Mouse (Mus musculus): ENCODE results near the gene Sys1. TPM values are rescaled to one million over a fixed set of nuclear protein-coding genes. Genes with fewer than 3 reads are reported as not detected.

Gene Sys1
- polyA plus RNA-seq, 1 experiment from 2014 or later: 62.0 TPM

- Histone ChIP-seq H3K4me1 (ENCODE audit: control insufficient read depth, insufficient read depth, low read length) (peaks cover 15% of the 10 kb centered on the region), H3K9ac (ENCODE audit: low read length) (no peak overlapping the region)
These were observed 11.2 kb upstream of the Sys1 start for GRCm38 (mm10) chr2:164445399-164446085.

DNA sequence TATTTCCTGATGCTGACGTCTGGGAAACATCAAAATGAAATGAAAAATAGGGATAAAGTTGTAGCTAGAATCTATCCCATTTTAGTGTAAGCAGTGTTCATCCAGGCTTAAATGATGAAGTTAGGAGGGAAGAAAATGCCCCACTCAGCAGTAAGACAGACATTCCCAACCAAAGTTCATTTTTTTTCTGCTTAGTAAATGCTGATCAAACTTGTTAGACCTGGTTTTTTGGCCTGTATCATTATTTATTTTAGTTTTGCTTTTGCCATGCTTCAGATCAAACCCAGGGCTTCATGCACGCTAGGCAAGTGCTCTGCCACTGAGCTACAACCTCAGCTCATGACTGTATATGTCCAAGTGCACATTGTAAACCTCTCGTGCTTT lies 10.7 kb upstream of the Sys1 start:
- Histone ChIP-seq H3K9me3 (ENCODE audit: control insufficient read depth, low read length) (no peaks in the 10 kb centered on the region), H3K27me3 (ENCODE audit: control insufficient read depth, insufficient read depth, low read length) (peaks cover 7% of the 10 kb centered on the region), H3K4me1 (ENCODE audit: control insufficient read depth, insufficient read depth, low read length) (peaks cover 15% of the 10 kb centered on the region), H3K4me3 (ENCODE audit: low read depth, low read length) (no peak overlapping the region), H3K27ac (ENCODE audit: low read depth, low read length) (no peak overlapping the region), H3K9ac (ENCODE audit: low read length) (no peak overlapping the region), H3K36me3 (ENCODE audit: control insufficient read depth, insufficient read depth, low read length) (no peaks in the 10 kb centered on the region), H3K4me2 (no peak overlapping the region)
- 81% methylated on average over 3 of the region's 3 CpGs for WGBS
- DNase-seq (ENCODE audit: low spot score, missing footprints) (no peak), ATAC-seq (ENCODE audit: low FRiP score) (no peak)

More at GRCm38 (mm10) chr2:164445399-164446085, 11.2 kb upstream of the Sys1 start:
- DNase-seq (ENCODE audit: low spot score, missing footprints) (no peak), ATAC-seq (ENCODE audit: low FRiP score) (no peak)
- peaks cover 9% of the 10 kb centered on the region for H3K27me3 ChIP-seq (ENCODE audit: control insufficient read depth, insufficient read depth, low read length)
- WGBS: 79% methylated on average over 3 of the region's 3 CpGs
- H3K4me2 ChIP-seq: no peak overlapping the region
- no peak overlapping the region for H3K4me3 ChIP-seq (ENCODE audit: low read depth, low read length)
- no peak overlapping the region for H3K27ac ChIP-seq (ENCODE audit: low read depth, low read length)
- no peaks in the 10 kb centered on the region for H3K9me3 ChIP-seq (ENCODE audit: control insufficient read depth, low read length)
- no peaks in the 10 kb centered on the region for H3K36me3 ChIP-seq (ENCODE audit: control insufficient read depth, insufficient read depth, low read length)

DNA sequence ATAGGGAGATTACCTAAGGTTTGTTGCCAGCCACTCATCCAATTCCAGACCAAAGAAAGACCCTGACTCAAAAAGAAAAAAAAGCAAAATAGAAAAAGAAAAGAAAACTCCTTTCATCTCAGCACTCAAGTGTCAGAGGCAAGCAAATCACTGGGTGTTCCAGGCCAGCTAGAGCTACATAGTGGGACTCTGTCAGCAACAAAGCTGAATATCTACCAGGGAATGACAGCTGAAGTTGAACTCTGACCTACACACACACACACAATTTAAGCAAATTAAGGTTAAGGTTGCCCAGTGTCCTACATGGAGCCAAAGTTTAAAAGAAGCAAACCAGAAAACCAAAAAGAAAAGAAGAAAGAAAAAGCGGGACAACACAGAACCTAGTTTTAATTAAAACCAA lies 8.6 kb upstream of the Sys1 start:
- H3K4me3 ChIP-seq (ENCODE audit: low read depth, low read length): no peak overlapping the region
- peaks cover 2% of the 10 kb centered on the region; the same call in 1 of the 2 replicates for H3K27me3 ChIP-seq (ENCODE audit: control insufficient read depth, insufficient read depth, low read length)
- ATAC-seq (ENCODE audit: low FRiP score) (no peak), DNase-seq (ENCODE audit: low spot score, missing footprints) (no peak)
- H3K9me3 ChIP-seq (ENCODE audit: control insufficient read depth, low read length): no peaks in the 10 kb centered on the region
- H3K36me3 ChIP-seq (ENCODE audit: control insufficient read depth, insufficient read depth, low read length): no peaks in the 10 kb centered on the region
- H3K9ac ChIP-seq (ENCODE audit: low read length): no peak overlapping the region
- 96% methylated on average over 1 of the region's 1 CpGs for WGBS
- H3K4me1 ChIP-seq (ENCODE audit: control insufficient read depth, insufficient read depth, low read length): peaks cover 4% of the 10 kb centered on the region
- no peak overlapping the region for H3K27ac ChIP-seq (ENCODE audit: low read depth, low read length)
- H3K4me2 ChIP-seq: no peak overlapping the region

DNA sequence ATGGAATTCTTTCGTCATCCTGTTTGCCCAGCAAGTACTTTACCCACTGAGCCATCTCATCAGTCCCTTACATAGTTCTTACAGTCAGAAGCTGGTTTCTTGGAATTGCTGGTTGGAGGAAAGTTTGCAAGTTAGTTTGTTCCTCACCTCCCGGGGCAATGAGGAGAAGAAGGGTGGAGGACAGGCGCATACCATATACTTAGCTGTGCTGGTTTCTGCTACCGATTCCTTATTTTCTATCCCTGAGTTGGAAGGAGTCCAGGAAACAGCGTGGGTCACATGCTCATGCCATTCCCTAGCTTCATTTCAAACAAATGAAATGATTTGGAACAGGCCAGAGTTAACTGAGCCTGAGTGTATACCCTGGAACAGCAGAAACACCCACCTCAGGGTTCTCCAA lies 7.8 kb upstream of the Sys1 start:
- ATAC-seq (ENCODE audit: low FRiP score): no peak
- no peak for DNase-seq (ENCODE audit: low spot score, missing footprints)
- 82% methylated on average over 5 of the region's 5 CpGs for WGBS
- Histone ChIP-seq H3K4me1 (ENCODE audit: control insufficient read depth, insufficient read depth, low read length) (no peaks in the 10 kb centered on the region), H3K27ac (ENCODE audit: low read depth, low read length) (no peak overlapping the region), H3K4me2 (no peak overlapping the region), H3K9ac (ENCODE audit: low read length) (no peak overlapping the region), H3K4me3 (ENCODE audit: low read depth, low read length) (no peak overlapping the region), H3K27me3 (ENCODE audit: control insufficient read depth, insufficient read depth, low read length) (no peaks in the 10 kb centered on the region; the same call in 1 of the 2 replicates), H3K36me3 (ENCODE audit: control insufficient read depth, insufficient read depth, low read length) (no peaks in the 10 kb centered on the region), H3K9me3 (ENCODE audit: control insufficient read depth, low read length) (no peaks in the 10 kb centered on the region)

DNA sequence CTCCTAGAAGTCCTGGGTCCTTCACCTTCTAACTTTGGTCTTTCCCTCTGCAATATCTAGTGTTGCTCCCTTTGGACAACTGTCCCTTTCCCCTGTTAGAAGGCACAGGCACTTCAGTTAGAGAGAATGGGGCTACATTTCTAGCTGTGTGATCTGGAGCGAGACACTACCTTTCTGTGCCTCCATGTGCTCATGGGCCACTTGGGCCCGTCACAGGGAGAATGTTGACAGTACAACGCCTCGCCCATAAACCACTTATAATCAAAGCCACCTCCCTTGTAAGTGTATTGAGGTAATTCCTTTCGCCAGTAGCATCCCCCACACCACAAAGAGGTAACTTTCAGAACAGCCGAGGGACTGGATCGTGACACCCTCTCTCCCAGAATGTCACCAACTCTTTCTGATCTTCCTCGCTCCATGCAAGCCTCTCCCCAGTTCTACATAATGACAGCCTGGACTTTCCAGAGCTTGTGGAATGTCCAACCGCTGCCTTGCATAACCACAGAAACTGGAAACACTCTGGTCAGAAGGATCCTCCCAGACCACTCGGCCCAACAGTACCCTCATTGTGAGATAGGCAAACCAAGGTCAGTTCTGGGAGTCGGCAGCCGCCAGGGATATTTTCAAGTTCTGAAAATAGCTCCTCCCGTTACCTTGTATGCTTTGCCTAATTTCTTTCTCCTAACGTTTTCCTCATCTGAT lies 7.3 kb upstream of the Sys1 start:
- ATAC-seq (ENCODE audit: low FRiP score) (no peak), DNase-seq (ENCODE audit: low spot score, missing footprints) (peak; percentile 61)
- Histone ChIP-seq H3K4me1 (ENCODE audit: control insufficient read depth, insufficient read depth, low read length) (no peaks in the 10 kb centered on the region), H3K9me3 (ENCODE audit: control insufficient read depth, low read length) (no peaks in the 10 kb centered on the region), H3K27ac (ENCODE audit: low read depth, low read length) (no peak overlapping the region), H3K27me3 (ENCODE audit: control insufficient read depth, insufficient read depth, low read length) (no peaks in the 10 kb centered on the region; the same call in 1 of the 2 replicates), H3K9ac (ENCODE audit: low read length) (no peak overlapping the region), H3K36me3 (ENCODE audit: control insufficient read depth, insufficient read depth, low read length) (no peaks in the 10 kb centered on the region), H3K4me2 (no peak overlapping the region), H3K4me3 (ENCODE audit: low read depth, low read length) (no peak overlapping the region)
- WGBS: 91% methylated on average over 14 of the region's 14 CpGs

- H3K27ac ChIP-seq (ENCODE audit: low read depth, low read length): no peak overlapping the region
- no peak overlapping the region for H3K9ac ChIP-seq (ENCODE audit: low read length)
- ATAC-seq (ENCODE audit: low FRiP score) (no peak), DNase-seq (ENCODE audit: low spot score, missing footprints) (peak; percentile 47)
- H3K4me3 ChIP-seq (ENCODE audit: low read depth, low read length): no peak overlapping the region
- no peaks in the 10 kb centered on the region for H3K36me3 ChIP-seq (ENCODE audit: control insufficient read depth, insufficient read depth, low read length)
- H3K4me2 ChIP-seq: no peak overlapping the region
- no peaks in the 10 kb centered on the region for H3K27me3 ChIP-seq (ENCODE audit: control insufficient read depth, insufficient read depth, low read length)
- 46% methylated on average over 12 of the region's 13 CpGs for WGBS
- H3K4me1 ChIP-seq (ENCODE audit: control insufficient read depth, insufficient read depth, low read length): peaks cover 5% of the 10 kb centered on the region
- no peaks in the 10 kb centered on the region for H3K9me3 ChIP-seq (ENCODE audit: control insufficient read depth, low read length)
These were observed 4.6 kb upstream of the Sys1 start for GRCm38 (mm10) chr2:164452000-164452676.

GRCm38 (mm10) chr2:164453047-164453757 lies 3.6 kb upstream of the Sys1 start:
- Histone ChIP-seq H3K27me3 (ENCODE audit: control insufficient read depth, insufficient read depth, low read length) (no peaks in the 10 kb centered on the region), H3K4me2 (no peak overlapping the region), H3K9me3 (ENCODE audit: control insufficient read depth, low read length) (no peaks in the 10 kb centered on the region), H3K9ac (ENCODE audit: low read length) (no peak overlapping the region), H3K4me1 (ENCODE audit: control insufficient read depth, insufficient read depth, low read length) (peaks cover 5% of the 10 kb centered on the region), H3K4me3 (ENCODE audit: low read depth, low read length) (no peak overlapping the region), H3K36me3 (ENCODE audit: control insufficient read depth, insufficient read depth, low read length) (no peaks in the 10 kb centered on the region), H3K27ac (ENCODE audit: low read depth, low read length) (no peak overlapping the region)
- WGBS: 88% methylated on average over 14 of the region's 14 CpGs
- DNase-seq (ENCODE audit: low spot score, missing footprints) (no peak), ATAC-seq (ENCODE audit: low FRiP score) (no peak)

GRCm38 (mm10) chr2:164453887-164454500 lies 2.8 kb upstream of the Sys1 start:
- no peak overlapping the region for H3K27ac ChIP-seq (ENCODE audit: low read depth, low read length)
- no peaks in the 10 kb centered on the region for H3K36me3 ChIP-seq (ENCODE audit: control insufficient read depth, insufficient read depth, low read length)
- peaks cover 5% of the 10 kb centered on the region for H3K4me1 ChIP-seq (ENCODE audit: control insufficient read depth, insufficient read depth, low read length)
- no peak overlapping the region for H3K4me2 ChIP-seq
- no peaks in the 10 kb centered on the region for H3K9me3 ChIP-seq (ENCODE audit: control insufficient read depth, low read length)
- no peak overlapping the region for H3K4me3 ChIP-seq (ENCODE audit: low read depth, low read length)
- DNase-seq (ENCODE audit: low spot score, missing footprints) (no peak), ATAC-seq (ENCODE audit: low FRiP score) (no peak)
- WGBS: 77% methylated on average over 7 of the region's 7 CpGs
- H3K9ac ChIP-seq (ENCODE audit: low read length): no peak overlapping the region
- H3K27me3 ChIP-seq (ENCODE audit: control insufficient read depth, insufficient read depth, low read length): no peaks in the 10 kb centered on the region

Data from midbrain, embryonic 11.5 days (tissue).